Mouse (Mus musculus) G1E (cell line): Measurements from ENCODE around the gene M1ap.

Experiments used
- CTCF ChIP-seq: IDR thresholded peaks from 2 replicates; pipeline ENCODE4 v1.5.1; 2012; ENCODE audit warnings: low read depth, low read length, inconsistent platforms, mixed read lengths
- GATA1 ChIP-seq: IDR thresholded peaks from 2 replicates; pipeline ENCODE4 v1.6.1; 2012; ENCODE audit warnings: borderline replicate concordance, low read length, inconsistent platforms, mixed read lengths
- GATA2 ChIP-seq: IDR thresholded peaks from 2 replicates; pipeline ENCODE4 v1.6.1; 2012; ENCODE audit warnings: low read depth, low read length, inconsistent platforms, borderline replicate concordance
- POLR2AphosphoS5 ChIP-seq: IDR thresholded peaks from 2 replicates; pipeline ENCODE4 v1.6.1; 2012; ENCODE audit warnings: low read depth, low read length, inconsistent platforms; ENCODE audit not compliant: insufficient replicate concordance
- TAL1 ChIP-seq: conservative IDR thresholded peaks from 2 replicates; pipeline ENCODE4 v1.6.1; 2012; ENCODE audit warnings: low read depth, low read length, inconsistent platforms, mixed read lengths

DNA sequence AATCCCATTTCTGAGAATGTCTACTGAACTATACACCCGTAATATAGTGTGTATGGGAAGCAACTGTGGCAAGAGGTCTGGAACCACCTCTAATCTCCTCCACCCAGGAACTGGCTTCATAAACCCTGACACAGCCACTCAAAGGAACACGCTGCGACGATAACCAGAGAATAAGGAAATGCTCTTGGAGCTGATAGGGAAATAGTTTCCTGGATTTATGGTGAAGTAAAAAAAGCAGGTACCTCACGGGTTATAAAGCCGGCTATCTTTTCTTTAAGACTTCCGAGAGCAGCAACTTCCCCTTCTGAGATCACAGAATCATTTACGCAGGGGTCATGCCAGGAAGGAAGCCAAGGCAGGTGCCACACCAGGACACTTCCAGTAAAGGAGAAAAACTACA lies 44.1 kb upstream of the M1ap start:
- TF ChIP-seq CTCF (no peak), TAL1 (no peak), GATA1 (no peak), POLR2AphosphoS5 (no peak), GATA2 (no peak)
